Mouse (Mus musculus): ENCODE data around the gene Sema7a.
A peak's percentile ranks its signal among the peaks of the same experiment; 100 is the strongest.

The Sema7a gene

GRCm38 (mm10) chr9:57985304-57985703 is 45.4 kb downstream of the Sema7a start:
- no peak for DNase-seq

DNA sequence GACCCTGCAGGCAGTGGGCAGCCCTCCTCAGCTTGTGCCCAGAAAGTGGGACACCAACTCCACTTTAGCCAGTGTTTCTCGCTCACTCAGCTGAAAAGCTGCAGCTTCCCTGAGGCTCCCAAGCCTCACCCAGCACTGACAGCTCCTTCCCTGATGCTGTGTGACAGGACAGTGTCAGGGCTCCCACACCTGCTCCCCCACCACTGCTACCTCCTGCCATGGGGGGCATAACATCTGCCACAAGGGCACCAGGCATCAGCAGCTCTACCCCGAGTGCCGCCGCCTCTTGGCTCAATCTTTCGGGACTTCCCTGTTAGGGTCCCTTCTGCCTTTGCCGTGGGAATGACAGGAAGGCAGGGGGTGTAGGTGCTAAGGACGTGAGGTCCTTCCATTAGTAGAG is 46.4 kb downstream of the Sema7a start:
- no peak for DNase-seq

- DNase-seq = peak in 1 of 2 experiments; percentile 19
Observed at GRCm38 (mm10) chr9:57988098-57988497, 48.2 kb downstream of the Sema7a start.

DNA sequence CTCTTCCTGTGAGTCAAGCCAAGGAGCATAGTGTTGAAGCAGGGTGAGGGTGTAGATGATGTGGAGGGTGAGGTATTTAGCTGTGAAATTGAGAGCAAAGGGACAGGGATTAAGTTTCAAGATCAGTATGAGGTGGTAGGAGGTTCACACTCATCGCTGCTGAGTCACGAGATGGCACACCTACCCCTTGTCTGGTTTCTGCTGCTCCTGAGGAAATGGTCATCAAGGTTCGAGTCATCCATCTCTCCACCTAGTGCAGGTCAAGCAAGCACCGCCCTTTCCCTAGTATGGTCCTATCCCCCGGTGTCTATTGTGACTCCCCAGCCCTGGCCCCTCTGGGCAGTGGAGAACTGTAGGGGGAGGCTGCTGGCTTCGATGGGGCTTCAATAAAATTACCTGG is 49.4 kb downstream of the Sema7a start:
- no peak for DNase-seq

- peak in 1 of 2 experiments; percentile 62 for DNase-seq
Observed at GRCm38 (mm10) chr9:57990438-57991110, 50.7 kb downstream of the Sema7a start.

DNA sequence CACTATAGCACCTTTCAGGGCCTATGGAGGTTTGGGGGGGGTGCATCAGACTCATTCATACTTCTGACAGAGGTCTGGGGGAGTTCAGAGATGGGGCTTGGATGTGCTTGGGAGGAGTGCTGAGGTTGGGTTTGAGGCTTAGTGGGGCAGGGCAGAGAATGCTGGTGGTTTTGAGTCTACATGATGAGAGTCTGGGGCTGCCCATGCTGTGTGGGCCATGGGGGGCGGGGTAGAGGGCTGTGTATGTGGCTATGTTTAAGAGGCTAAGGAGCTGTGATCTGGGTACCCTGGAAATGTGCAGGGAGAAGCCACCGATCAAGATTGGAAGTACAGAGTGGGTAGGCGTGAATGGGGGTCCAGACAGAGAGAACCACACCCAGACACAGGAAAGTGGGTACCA is 52.1 kb downstream of the Sema7a start:
- no peak for DNase-seq

GRCm38 (mm10) chr9:57992781-57993591 is 53.1 kb downstream of the Sema7a start:
- DNase-seq = no peak

GRCm38 (mm10) chr9:57995282-57995681 is 55.4 kb downstream of the Sema7a start:
- DNase-seq = peak in 1 of 2 experiments; percentile 31

DNA sequence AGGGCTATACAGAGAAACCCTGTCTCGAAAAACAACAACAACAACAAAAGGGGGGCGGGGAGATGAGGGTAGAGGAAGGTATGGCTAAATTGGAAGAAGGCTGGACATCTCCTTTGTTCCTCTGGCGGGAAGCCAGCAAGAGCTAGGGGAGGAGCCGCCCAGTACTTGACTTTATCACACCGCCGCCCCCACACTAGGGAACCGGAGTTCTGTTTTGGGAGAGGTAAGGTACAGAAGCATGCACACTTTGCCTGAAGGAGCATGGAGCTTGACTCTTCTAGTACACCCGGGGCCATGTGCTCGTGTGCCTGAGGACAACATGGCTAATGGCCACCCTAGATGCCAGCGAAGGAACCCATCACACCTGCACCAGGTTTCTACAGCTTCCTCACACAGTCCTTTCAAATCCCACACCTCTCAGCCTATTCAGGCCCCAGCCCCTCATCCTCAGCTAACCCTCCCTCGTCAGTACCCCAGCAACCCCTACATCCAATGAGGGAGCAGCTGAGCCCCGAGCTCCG is 57.7 kb downstream of the Sema7a start:
- peak in 1 of 2 experiments; percentile 19 for DNase-seq

- DNase-seq = peak; percentile 61 to 69
Observed at GRCm38 (mm10) chr9:57998032-57998659, 58.2 kb downstream of the Sema7a start.

- DNase-seq = no peak
Observed at GRCm38 (mm10) chr9:57998685-57999084, 58.8 kb downstream of the Sema7a start.

DNA sequence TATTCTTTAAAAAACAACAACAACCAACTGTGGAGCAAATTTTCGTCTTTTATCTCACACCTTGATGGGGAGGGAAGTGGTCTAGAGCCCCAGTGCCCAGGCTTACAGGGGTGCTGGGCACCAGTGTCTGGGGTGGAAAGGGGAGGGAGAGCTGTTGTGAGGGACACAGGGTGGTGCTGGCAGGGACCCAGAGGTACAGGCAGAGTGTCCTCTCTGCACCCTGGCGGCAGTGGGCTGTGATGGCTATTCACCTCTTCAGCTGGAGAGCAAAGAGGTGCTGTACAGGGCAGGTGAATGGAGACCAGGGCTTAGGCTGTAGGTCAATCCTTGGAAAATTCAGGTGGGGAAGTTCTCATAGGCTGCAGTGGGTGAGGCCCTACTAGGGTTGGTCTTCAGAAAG is 59.8 kb downstream of the Sema7a start:
- peak in 1 of 2 experiments; percentile 21 for DNase-seq

GRCm38 (mm10) chr9:58003272-58003671 is 63.4 kb downstream of the Sema7a start:
- DNase-seq = no peak

DNA sequence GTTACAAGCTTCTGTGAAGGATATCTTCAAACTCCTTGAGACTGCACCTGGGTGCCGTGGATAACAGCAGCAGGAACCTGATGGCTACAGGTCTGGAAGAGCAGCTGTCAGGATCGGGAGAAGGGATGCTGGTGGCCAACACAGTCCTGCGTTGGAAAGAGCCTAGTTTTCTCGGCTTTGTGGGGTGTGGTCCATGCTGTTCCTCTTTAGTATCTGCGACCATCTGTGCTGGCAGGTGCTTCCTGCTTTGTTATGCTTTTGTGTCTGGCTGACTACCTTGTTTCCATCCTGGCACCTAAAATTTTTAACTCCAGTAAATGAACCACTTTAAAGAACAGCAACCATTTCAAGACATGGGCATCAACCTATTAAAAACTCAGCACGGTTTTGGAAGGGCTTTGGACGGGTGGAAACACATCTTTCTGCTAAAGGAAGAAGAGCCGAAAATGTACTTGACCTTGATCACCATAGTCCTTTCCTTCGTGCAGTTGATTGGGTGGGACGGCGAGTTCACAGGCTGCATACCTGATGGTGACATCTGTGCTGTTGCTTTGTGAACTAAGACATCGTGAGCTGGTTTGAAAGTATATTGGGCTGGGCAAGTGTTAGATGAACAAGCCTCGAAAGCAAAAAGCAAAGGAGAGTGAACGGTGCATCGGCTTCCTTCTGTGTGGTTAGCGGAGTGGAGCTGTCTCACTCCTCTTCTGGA is 66.0 kb downstream of the Sema7a start, which contains the start of gene Cyp11a1:
Gene Cyp11a1 (plus strand): TSS at position 659 of the 709 bp plus-strand sequence.
- DNase-seq = no peak

DNA sequence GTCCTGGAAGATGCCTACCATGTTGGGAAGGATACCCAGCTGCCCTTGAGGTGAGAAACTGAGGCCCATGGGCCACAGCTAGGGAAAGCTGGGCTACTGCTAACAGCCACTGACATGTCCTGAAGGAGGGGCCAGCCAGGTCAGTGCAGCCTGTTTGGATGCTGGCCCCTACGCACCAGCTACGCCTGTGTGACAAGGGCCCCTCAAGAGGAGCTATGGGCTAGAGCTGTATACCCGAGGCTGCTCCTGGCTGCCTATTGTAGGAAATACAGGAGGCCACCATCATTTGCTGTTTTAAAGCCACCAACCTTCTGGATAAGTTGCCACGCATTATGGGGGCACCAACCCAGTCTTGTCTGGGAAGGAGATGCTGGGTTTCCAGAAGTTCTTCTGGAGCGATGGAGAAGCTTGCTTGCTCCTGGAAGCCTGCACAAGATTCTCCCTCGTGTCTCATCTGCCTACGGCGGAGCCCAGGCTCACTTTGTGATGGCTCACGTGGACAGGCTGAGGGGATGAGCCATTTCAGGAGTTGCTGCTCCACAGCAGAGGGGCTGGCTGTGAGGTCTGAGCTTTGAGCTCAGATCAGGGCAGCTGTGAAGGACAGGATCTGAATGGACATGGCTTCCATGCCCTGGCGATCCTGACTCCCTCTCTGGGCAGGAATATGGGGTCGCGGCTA is 68.6 kb downstream of the Sema7a start:
- no peak for DNase-seq

GRCm38 (mm10) chr9:58009015-58009362 is 69.1 kb downstream of the Sema7a start:
- no peak for DNase-seq

DNA sequence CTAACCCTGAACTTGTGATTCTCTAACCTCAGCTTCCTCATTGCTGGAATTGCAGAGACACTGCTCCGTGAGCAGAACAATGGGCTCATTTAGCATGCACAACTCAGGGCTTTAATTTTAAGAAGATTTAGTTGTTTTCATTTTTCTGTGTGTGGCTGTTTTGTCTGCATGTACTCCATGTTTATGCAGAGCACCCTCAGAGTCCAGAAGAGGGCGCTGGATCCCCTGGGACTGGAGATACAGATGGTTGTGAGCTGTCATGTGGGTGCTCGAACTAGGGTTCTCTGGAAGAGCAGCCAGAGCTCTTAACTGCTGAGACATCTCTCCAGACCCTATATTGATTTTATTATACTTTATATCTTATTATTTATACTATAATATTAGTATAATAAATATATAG is 69.7 kb downstream of the Sema7a start:
- no peak for DNase-seq

DNA sequence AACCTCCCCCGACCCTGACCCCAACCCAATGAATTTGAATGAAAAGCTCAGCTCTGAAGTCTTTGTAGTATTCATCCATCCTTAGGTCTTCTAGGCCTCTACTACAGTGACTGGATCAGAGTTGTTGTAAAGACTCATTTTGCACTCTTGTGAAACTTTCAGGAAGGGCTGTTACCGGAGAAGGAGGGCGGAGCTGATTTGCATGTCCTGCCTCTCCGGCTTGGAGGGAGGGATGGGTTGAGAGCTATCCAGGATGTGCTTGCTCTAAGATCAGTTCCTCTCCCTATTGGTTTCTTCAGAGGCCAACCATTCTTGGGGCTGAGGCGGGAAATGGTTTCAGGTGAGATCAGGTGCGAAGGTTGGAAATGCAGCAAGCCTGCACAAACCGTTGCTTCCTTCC is 71.1 kb downstream of the Sema7a start:
- peak in 1 of 2 experiments; percentile 12 for DNase-seq

GRCm38 (mm10) chr9:58011552-58011951 is 71.6 kb downstream of the Sema7a start:
- DNase-seq = no peak

All from kidney, postnatal 36 days (tissue).